Mouse (Mus musculus) liver, embryonic 12.5 days (tissue): ENCODE measurements around the gene Thsd7a. TPM values are rescaled to one million over a fixed set of nuclear protein-coding genes. Genes with fewer than 3 reads are reported as not detected.

Source experiments
- ATAC-seq: fragments of 200-750 bp; cut with Nextera tagmentation; 2 replicates; pipeline ENCODE4 v1.8.0; 2017; ENCODE audit warnings: moderate number of reproducible peaks, mild to moderate bottlenecking, moderate library complexity
- H3K27ac ChIP-seq: fragments of 300-500 bp; sonication (generic); 2 replicates; pipeline ENCODE4 v1.5.1; 2016; ENCODE audit warnings: mild to moderate bottlenecking
- H3K27me3 ChIP-seq: fragments of 300-500 bp; sonication (generic); replicated peaks from 2 replicates; pipeline ENCODE4 v1.6.1; 2016; ENCODE audit warnings: mild to moderate bottlenecking, moderate library complexity
- H3K36me3 ChIP-seq: fragments of 300-500 bp; sonication (generic); 2 replicates; pipeline ENCODE4 v1.6.1; 2016; ENCODE audit warnings: mild to moderate bottlenecking, moderate library complexity
- H3K4me1 ChIP-seq: fragments of 300-500 bp; sonication (generic); 2 replicates; pipeline ENCODE4 v1.6.1; 2016
- H3K4me2 ChIP-seq: fragments of 300-500 bp; sonication (generic); 2 replicates; pipeline ENCODE4 v1.6.1; 2016; ENCODE audit warnings: mild to moderate bottlenecking, moderate library complexity
- H3K4me3 ChIP-seq: fragments of 300-500 bp; sonication (generic); 2 replicates; pipeline ENCODE4 v1.5.1; 2016; ENCODE audit warnings: mild to moderate bottlenecking, moderate library complexity
- H3K9ac ChIP-seq: fragments of 300-500 bp; sonication (generic); 2 replicates; pipeline ENCODE4 v1.6.1; 2016; ENCODE audit warnings: mild to moderate bottlenecking, moderate library complexity
- H3K9me3 ChIP-seq: fragments of 300-500 bp; sonication (generic); replicated peaks from 2 replicates; pipeline ENCODE4 v1.6.1; 2016; ENCODE audit warnings: mild to moderate bottlenecking, moderate library complexity
- WGBS: fragments of 180-500 bp; shearing (Covaris S2); methylation state at CpG from one replicate; pipeline ENCODE4 v1.1.7; 2016; ENCODE audit not compliant: insufficient replicate concordance; 5-methylcytosine and 5-hydroxymethylcytosine counted together
- polyA plus RNA-seq: library from polyadenylated mRNA; unstranded; fragments of >200 nt; fragmentation: Nextera tagmentation; extraction: Ambion mirVana; gene quantifications from 2 replicates; pipeline ENCODE4 v1.2.1, GENCODE M21; 2016

The Thsd7a gene
- polyA plus RNA-seq, 1 experiment from 2014 or later: 0.31 TPM

DNA sequence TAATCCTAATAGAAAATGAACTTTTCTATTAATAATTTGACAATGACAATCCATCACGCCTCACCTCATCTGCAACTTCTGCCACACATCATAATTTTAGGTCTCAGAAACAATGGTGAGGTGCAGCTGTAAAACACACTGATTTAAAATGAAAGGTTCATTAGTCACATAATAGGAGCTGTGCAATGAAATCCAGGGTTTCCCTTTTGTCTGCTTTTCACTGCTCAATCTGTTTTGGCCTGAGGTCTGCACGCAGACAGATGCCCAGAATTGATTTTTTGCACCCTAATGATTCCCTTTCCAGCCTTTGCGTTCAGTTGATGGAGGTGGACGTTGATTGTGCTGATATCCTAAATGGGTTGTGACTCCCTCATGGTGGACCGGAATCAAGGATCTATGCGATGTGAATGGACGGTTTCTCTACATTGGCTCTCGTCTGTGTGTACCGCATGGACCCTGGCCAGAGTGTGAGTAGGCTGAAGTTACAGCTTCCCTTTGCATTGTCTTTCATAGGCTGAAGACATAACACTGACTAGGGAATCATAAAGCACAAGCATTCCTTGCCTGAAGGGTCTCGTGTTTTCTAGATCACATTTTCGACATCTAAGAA lies 120.5 kb downstream of the Thsd7a start:
- H3K4me2 ChIP-seq: no peak overlapping the region
- no peak for ATAC-seq
- no peaks in the 10 kb centered on the region for H3K9me3 ChIP-seq
- no peaks in the 10 kb centered on the region for H3K36me3 ChIP-seq
- H3K4me3 ChIP-seq: no peak overlapping the region
- H3K27me3 ChIP-seq: no peaks in the 10 kb centered on the region
- 74% methylated on average over 11 of the region's 11 CpGs for WGBS
- H3K4me1 ChIP-seq: no peaks in the 10 kb centered on the region
- no peak overlapping the region for H3K27ac ChIP-seq
- H3K9ac ChIP-seq: no peak overlapping the region

DNA sequence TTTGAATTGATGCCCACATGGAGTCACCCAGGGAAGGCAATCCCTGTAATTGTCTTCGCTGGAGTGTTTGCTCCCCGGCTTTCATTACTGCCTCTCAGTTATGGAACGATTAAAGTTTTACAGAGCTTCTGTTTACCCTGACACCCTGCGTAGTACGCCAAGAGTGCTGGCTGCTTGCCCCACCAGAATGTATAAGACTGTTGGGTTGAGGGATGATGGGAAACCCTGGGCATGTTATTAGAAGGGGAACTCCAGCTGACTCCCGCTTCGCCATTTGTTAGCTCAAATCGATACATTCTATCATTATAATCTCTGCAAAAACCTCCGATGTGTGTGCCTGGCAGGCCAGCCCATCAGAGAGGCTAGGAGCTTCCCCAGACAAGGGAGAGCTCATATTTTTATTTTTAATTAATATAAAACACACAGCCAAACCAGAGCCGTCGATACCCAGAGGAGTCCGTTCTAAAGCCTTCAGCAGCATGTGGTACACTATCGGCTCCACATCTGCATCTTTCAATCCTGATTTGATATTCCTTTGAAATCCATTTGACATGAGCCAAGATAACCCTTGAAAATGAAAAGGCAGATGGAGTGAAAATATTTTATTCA lies 142.5 kb downstream of the Thsd7a start:
- Histone ChIP-seq H3K4me2 (no peak overlapping the region), H3K4me3 (no peak overlapping the region), H3K27me3 (no peaks in the 10 kb centered on the region), H3K9ac (no peak overlapping the region), H3K36me3 (no peaks in the 10 kb centered on the region), H3K4me1 (no peaks in the 10 kb centered on the region), H3K27ac (no peak overlapping the region), H3K9me3 (no peaks in the 10 kb centered on the region)
- WGBS: 84% methylated on average over 13 of the region's 13 CpGs
- ATAC-seq: no peak

DNA sequence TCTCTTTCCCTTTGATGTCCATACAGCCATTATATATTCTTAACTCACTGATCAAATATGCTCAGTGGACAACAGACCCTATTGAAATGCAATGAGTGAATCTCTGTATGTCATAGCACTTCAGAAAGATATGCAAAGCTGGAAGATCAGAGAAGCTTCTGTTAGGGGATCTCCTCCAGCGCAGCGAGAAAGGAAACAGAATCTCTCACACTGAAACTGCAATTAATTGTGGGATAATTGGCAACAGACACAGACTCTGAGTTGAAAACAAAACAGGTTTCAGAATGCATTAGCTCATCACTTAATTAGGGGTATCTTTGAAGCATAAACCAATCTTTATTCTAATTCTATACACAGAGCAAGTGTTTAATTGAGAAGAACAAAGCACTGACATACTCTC lies 146.3 kb downstream of the Thsd7a start:
- H3K9ac ChIP-seq: no peak overlapping the region
- no peak for ATAC-seq
- H3K4me3 ChIP-seq: no peak overlapping the region
- no peaks in the 10 kb centered on the region for H3K36me3 ChIP-seq
- H3K27me3 ChIP-seq: no peaks in the 10 kb centered on the region
- 65% methylated on average over 2 of the region's 2 CpGs for WGBS
- H3K4me1 ChIP-seq: no peaks in the 10 kb centered on the region
- no peak overlapping the region for H3K27ac ChIP-seq
- no peaks in the 10 kb centered on the region for H3K9me3 ChIP-seq
- no peak overlapping the region for H3K4me2 ChIP-seq

DNA sequence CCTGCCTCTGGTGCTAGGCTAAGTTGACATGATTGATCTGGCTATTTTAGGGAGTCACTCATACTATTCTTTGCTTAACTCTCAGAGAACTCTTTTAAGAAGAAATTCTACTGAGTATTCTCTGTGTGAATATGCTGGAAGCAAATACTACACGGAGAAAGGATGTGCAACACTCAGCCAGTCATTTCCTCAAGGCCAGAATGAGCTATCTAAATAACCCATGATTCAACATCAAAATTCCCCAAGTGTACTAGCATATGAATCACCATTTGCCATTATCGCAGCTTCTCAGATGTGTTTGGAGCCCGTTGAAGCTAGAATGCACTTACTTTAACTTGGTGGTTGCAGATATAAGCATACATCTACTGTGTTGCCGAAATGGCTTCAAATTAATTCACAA lies 147.0 kb downstream of the Thsd7a start:
- H3K27me3 ChIP-seq: no peaks in the 10 kb centered on the region
- H3K27ac ChIP-seq: no peak overlapping the region
- WGBS: 63% methylated on average over 4 of the region's 4 CpGs
- H3K4me1 ChIP-seq: no peaks in the 10 kb centered on the region
- H3K9me3 ChIP-seq: no peaks in the 10 kb centered on the region
- no peak overlapping the region for H3K4me3 ChIP-seq
- ATAC-seq: no peak
- no peak overlapping the region for H3K4me2 ChIP-seq
- H3K9ac ChIP-seq: no peak overlapping the region
- H3K36me3 ChIP-seq: no peaks in the 10 kb centered on the region

DNA sequence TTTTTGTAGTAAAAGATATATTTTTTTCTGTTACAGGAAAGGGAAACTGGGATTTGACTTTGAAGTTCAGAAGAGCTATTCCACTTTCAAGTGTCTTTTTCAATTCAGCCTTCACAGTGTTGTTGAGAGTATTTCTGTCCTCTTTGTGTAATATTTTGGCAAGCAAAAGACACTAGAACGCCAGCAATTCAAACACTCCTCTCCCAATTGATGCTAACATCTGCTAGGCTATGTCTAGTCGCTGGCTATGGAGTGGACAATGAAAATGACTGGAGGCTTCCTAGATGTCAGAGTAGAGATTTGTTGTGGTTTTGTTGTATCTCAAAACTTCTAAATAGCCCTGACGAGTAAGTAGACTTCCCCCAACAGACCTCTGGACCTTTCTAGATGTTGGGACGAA lies 164.8 kb downstream of the Thsd7a start:
- H3K4me1 ChIP-seq: no peaks in the 10 kb centered on the region
- H3K4me2 ChIP-seq: no peak overlapping the region
- no peak overlapping the region for H3K27ac ChIP-seq
- no peak overlapping the region for H3K9ac ChIP-seq
- no peak overlapping the region for H3K4me3 ChIP-seq
- no peaks in the 10 kb centered on the region for H3K36me3 ChIP-seq
- H3K27me3 ChIP-seq: no peaks in the 10 kb centered on the region
- no peaks in the 10 kb centered on the region for H3K9me3 ChIP-seq
- ATAC-seq: no peak
- WGBS: 57% methylated on average over 4 of the region's 4 CpGs

DNA sequence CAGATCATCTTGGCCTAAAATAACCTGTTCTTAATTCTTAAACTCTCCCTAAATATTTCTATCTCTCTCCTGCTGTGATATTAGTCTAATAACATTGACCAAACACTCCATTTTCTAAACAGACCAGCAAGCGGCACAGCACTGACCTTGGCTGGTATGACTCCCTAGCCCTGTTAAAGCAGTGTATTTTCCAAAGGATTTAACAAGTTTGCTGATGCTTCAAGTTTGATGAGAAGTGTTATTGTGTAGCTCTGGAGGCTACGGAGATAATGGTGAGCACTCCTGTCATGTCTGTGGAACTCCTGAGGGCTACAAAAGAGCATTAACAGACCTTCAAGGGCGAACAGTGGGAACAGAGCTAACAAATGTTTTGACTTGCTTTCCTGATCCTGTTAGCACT lies 168.1 kb downstream of the Thsd7a start:
- H3K27ac ChIP-seq: no peak overlapping the region
- H3K9ac ChIP-seq: no peak overlapping the region
- no peak for ATAC-seq
- no peak overlapping the region for H3K4me3 ChIP-seq
- H3K4me2 ChIP-seq: no peak overlapping the region
- no peaks in the 10 kb centered on the region for H3K36me3 ChIP-seq
- H3K4me1 ChIP-seq: no peaks in the 10 kb centered on the region
- no peaks in the 10 kb centered on the region for H3K27me3 ChIP-seq
- WGBS: 51% methylated on average over 3 of the region's 3 CpGs
- no peaks in the 10 kb centered on the region for H3K9me3 ChIP-seq

DNA sequence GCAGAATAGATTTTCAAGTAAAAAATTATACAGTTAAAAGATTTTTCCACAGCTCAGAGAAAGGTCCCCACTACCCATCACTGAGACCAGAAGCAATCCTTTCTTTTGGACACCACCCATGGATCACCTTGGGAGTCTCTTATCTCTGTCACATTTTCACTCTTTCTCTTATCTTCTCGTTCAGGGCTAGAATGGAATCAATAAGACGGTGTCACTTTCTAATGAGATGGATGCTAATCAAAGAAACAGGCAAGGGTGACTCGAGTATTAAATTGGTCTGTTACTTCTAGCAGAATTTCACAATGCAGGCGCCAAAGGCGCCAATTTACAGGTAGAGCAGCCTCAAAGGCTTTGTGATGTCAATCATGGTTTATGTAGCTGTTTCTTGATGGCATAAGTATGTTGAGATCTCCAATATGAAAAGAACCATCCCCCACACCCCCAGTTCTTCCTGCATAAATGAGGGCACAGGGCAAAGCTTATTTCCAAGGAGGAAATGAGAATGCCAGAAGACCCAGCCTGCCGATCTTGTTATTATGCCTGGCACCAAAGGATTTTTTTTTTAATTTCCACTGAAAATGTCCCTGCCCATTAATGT lies 173.5 kb downstream of the Thsd7a start:
- 46% methylated on average over 6 of the region's 6 CpGs for WGBS
- Histone ChIP-seq H3K27ac (no peak overlapping the region), H3K4me3 (no peak overlapping the region), H3K4me2 (no peak overlapping the region), H3K9me3 (no peaks in the 10 kb centered on the region), H3K9ac (no peak overlapping the region), H3K27me3 (no peaks in the 10 kb centered on the region), H3K4me1 (no peaks in the 10 kb centered on the region), H3K36me3 (no peaks in the 10 kb centered on the region)
- peak; percentile 47; the same call in 1 of the 2 replicates for ATAC-seq

DNA sequence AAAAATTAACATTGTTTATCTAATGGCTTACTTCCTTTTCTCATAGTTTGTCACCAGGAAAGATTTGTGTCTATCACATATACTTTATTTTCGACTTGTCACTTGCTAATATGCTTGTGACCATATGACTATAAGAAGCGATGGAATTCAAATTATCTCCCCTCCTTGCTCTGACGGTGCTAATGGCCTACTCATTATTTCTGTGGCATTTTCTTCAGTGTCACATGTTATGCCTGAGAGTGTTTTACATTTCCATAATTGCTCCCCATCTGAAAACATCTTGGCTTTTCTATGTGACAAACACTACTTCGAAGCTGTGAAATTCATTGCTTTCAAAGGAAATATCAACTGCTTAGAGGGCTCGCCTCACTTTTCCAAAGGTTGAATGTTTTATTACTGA lies 177.0 kb downstream of the Thsd7a start:
- Histone ChIP-seq H3K9ac (no peak overlapping the region), H3K4me1 (no peaks in the 10 kb centered on the region), H3K36me3 (no peaks in the 10 kb centered on the region), H3K4me2 (no peak overlapping the region), H3K4me3 (no peak overlapping the region), H3K27ac (no peak overlapping the region), H3K27me3 (no peaks in the 10 kb centered on the region), H3K9me3 (no peaks in the 10 kb centered on the region)
- 73% methylated on average over 5 of the region's 5 CpGs for WGBS
- no peak for ATAC-seq

DNA sequence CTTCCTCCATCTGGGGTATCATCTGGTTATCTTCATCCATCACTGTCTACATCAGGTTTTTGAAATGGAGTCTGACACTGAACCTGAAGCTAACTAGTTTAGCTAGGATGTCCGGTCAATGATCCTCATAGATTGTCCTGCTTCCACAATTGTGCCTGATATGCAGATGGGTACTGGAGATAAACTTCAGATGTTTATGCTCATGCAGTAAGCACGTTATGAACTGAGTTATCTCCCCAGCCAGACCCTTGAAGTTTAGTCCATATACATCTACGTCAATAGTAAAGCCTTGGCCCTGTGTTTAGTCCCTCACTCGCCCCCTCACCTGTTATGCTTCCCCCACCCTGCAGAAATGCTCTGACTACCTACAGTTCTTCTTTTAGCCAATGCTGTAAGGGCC lies 184.1 kb downstream of the Thsd7a start:
- Histone ChIP-seq H3K4me1 (no peaks in the 10 kb centered on the region), H3K9me3 (no peaks in the 10 kb centered on the region), H3K27ac (no peak overlapping the region), H3K4me2 (no peak overlapping the region), H3K36me3 (no peaks in the 10 kb centered on the region), H3K27me3 (no peaks in the 10 kb centered on the region), H3K4me3 (no peak overlapping the region), H3K9ac (no peak overlapping the region)
- 54% methylated on average over 4 of the region's 4 CpGs for WGBS
- ATAC-seq: no peak

DNA sequence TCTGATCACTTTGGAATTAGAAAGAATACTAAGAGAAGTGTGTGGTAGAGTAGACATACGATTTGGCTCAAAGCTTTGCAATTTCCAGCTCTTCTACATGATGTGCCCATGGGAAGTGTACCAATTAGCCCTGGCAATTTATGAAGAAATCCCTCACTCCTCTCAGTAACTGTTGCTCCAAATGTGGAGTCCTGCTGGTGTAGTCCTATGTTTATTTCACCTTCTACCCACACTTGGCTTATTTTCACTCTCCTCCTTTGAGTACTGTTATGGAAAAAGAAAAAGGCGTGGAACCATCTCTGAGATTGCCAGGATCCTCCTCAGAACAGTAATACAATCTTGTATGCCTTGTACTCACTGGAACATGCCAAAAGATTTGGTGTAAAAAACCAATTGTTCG lies 186.9 kb downstream of the Thsd7a start:
- H3K4me3 ChIP-seq: no peak overlapping the region
- H3K27me3 ChIP-seq: no peaks in the 10 kb centered on the region
- no peaks in the 10 kb centered on the region for H3K9me3 ChIP-seq
- H3K27ac ChIP-seq: no peak overlapping the region
- ATAC-seq: no peak
- H3K9ac ChIP-seq: no peak overlapping the region
- H3K36me3 ChIP-seq: no peaks in the 10 kb centered on the region
- 47% methylated on average over 3 of the region's 3 CpGs for WGBS
- H3K4me2 ChIP-seq: no peak overlapping the region
- H3K4me1 ChIP-seq: no peaks in the 10 kb centered on the region

DNA sequence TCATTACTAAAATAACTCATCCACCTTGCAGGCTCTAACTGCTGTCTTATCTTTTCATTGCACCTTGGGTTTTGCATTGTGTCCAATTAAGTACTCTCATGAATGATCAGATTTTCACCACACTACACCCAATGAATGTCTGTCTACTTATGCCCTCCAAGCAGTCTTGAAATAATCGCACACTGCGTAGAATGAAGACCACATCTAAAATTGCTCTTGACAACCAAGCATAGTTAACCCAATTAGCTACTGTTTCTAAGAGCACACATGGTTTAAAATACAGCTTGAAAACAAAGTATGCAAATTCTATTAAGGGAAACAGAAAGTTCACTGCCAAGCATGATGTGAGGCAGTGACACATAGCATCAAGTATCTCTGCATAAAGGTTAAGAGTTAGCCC lies 188.7 kb downstream of the Thsd7a start:
- H3K27me3 ChIP-seq: no peaks in the 10 kb centered on the region
- H3K4me1 ChIP-seq: no peaks in the 10 kb centered on the region
- H3K4me3 ChIP-seq: no peak overlapping the region
- no peak overlapping the region for H3K4me2 ChIP-seq
- ATAC-seq: no peak
- no peaks in the 10 kb centered on the region for H3K9me3 ChIP-seq
- H3K9ac ChIP-seq: no peak overlapping the region
- no peaks in the 10 kb centered on the region for H3K36me3 ChIP-seq
- 85% methylated on average over 2 of the region's 2 CpGs for WGBS
- H3K27ac ChIP-seq: no peak overlapping the region

DNA sequence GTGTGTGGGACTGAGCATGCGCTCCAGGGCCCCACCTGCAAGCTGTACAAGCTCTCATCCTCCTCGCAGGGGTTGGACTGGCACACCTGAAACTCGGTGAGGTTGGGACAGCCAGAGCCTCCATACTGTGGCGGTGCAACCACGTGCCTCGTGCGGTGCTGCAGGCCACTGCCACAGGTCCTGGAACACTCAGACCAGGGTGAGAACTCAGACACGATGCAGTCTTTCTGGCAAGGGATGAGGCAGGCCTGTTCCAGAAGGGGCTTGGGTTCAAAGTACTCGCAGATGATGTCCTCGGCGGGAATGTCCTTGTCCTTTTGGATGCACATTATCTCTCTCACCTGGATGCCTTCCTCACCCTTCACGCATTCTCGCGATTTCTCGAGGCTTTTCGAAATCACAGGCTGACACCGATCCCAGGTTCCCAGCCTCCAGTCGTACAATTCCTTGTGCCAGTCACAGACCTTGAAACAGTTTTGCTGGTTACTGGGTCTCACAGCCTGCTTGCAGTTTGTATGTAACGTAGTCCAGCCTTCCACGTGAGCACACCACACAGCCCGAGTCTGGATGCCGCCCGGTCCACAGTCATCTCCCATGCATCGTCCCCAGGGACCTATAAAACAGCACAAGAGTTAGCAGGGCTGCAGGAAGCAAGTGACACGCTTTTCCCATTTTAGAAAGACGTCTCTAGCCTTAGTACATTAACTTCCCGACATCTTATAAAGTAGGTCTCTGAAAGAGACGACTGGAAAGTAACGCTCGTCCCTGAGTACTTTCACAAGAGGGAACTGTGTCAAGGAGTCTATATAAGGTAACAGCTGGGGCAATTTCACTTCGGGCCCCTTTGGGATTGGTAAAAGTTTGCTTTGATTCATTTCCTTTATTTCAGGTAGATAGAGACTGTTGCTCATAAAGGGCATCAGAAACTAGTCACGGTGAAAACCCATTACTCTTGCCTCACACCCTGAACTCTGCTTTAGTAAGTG lies 193.8 kb downstream of the Thsd7a start:
- Histone ChIP-seq H3K9me3 (no peaks in the 10 kb centered on the region), H3K27ac (no peak overlapping the region), H3K9ac (no peak overlapping the region), H3K27me3 (no peaks in the 10 kb centered on the region), H3K4me1 (no peaks in the 10 kb centered on the region), H3K4me2 (no peak overlapping the region), H3K4me3 (no peak overlapping the region), H3K36me3 (no peaks in the 10 kb centered on the region)
- ATAC-seq: no peak
- 78% methylated on average over 32 of the region's 32 CpGs for WGBS
